Mouse (Mus musculus) layer of hippocampus, postnatal 36 days (tissue): ENCODE measurements around the gene Kcnt1. TPM values are rescaled to one million over a fixed set of nuclear protein-coding genes. Genes with fewer than 3 reads are reported as not detected.

Experiments
- total RNA-seq, 2 experiments: library from RNA; stranded (reverse); gene quantifications; 2 replicates each; pipeline ENCODE4 v1.2.3; 2021

The Kcnt1 gene
- total RNA-seq, 2 experiments from 2014 or later = 29.7 to 45.1 TPM

Other genes with a start within 250 kb of the Kcnt1 start
- not detected for gene Ccdc183, start 246.1 kb upstream of the Kcnt1 start, total RNA-seq
- 10 to 100 TPM; 13.1 to 16.6 TPM for gene Tmem141, start 241.7 kb upstream of the Kcnt1 start, total RNA-seq
- gene Fcna, start 235.7 kb upstream of the Kcnt1 start, total RNA-seq = under 1 TPM; 0.32 to 0.43 TPM
- not detected for gene Lcn8, start 210.6 kb upstream of the Kcnt1 start, total RNA-seq
- gene Lcn5, start 205.8 kb upstream of the Kcnt1 start, total RNA-seq = not detected
- not detected for gene Lcn6, start 186.9 kb upstream of the Kcnt1 start, total RNA-seq
- not detected for gene Lcn10, start 181.0 kb upstream of the Kcnt1 start, total RNA-seq
- gene Obp2a, start 163.7 kb upstream of the Kcnt1 start, total RNA-seq = not detected
- 10 to 100 TPM; 82.1 to 87.9 TPM for gene Bmyc, start 157.0 kb upstream of the Kcnt1 start, total RNA-seq
- gene Obp2b, start 126.7 kb upstream of the Kcnt1 start, total RNA-seq = under 1 TPM in 1 of 2 experiments, not detected in 1; 0.85 TPM
- gene Lcn3, start 98.2 kb upstream of the Kcnt1 start, total RNA-seq = not detected
- gene Lcn11, start 86.7 kb upstream of the Kcnt1 start, total RNA-seq = not detected
- gene Gm13539, start 81.5 kb upstream of the Kcnt1 start, total RNA-seq = not detected
- not detected for gene Glt6d1, start 47.9 kb upstream of the Kcnt1 start, total RNA-seq
- gene Lcn9, start 40.6 kb upstream of the Kcnt1 start, total RNA-seq = not detected
- not detected for gene Sohlh1, start 16.5 kb upstream of the Kcnt1 start, total RNA-seq
- 100 to 1,000 TPM; 123 to 135 TPM for gene Camsap1, start 119.5 kb downstream of the Kcnt1 start, total RNA-seq
- 10 to 100 TPM; 57.7 to 59.0 TPM for gene Ubac1, start 158.0 kb downstream of the Kcnt1 start, total RNA-seq